Mouse (Mus musculus) frontal cortex, postnatal 10 days (tissue): ENCODE data around the gene Gm20388.
A peak's percentile ranks its signal among the peaks of the same experiment; 100 is the strongest.
"Not testable (repeated sequence)": the region's sequence is repeated elsewhere in the genome, so short reads cannot be mapped to it uniquely, and the experiment has no call there.

Source experiments
- DNase-seq, 2 experiments: peaks; one replicate each; pipeline ENCODE4 v3.0.0; 2022; ENCODE audit warnings: low spot score in 2 of 2, mixed read lengths in 1 of 2

The Gm20388 gene

GRCm38 (mm10) chr8:121421009-121421408 is 1510.4 kb downstream of the Gm20388 start:
- DNase-seq: no peak

DNA sequence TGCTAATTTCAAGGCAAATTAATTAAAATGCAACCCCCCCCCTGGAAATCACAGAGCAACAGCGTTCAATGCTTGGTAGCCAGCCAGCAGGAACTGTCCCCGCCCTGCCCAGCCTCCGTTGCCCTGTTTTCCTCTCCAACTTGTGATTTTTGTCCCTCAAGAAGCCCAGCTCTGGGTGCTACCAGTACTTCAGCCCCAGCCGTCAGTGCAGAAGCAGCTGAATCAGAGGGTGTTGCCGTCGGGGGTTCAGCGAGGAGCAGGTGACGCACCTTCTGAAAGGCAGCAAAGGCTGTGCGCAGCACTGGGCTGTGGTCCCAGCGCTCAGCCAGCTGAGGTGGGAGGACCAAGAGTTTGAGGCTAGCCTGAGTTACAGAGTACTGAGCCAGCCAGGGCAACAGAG is 1513.4 kb downstream of the Gm20388 start:
- no peak for DNase-seq

DNA sequence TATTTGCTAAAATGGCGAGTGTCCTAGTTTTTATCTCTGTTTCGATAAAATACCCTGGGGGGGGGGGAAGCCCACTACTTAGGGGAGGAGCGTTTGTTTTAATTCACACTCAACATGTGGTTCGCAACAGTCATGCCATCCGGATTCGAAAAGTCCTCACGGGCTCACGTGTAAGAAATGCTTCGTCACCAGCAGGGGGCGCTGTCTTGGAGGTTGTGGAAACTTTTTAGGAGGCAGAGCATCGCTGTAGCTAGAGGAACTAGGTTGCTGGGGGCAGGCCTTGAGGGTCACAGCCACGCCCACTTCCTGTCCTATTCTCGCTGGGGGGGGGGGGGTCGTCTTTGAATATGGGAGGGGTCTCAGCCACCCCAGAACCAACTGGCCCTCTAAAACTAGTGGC is 1514.0 kb downstream of the Gm20388 start:
- DNase-seq: no peak

DNA sequence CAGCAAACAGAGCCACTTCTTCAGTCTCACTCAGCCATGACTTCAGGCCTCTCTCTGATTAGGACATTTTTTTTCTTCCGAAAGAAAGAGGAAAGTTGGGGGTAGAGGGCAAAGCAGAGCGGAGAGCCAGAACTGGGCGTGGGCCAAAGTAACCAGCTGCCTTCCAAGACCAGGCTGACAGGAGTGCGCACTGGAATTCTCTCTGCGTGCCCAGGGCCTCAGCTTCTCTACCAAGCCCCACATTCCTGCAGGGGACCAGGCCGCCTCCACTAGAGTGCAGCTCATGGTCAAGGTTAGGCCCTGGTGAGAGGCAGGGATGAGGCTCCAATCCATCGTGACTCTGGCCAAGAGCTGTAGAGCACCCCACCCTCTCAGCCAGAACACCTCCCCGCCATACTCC is 1520.9 kb downstream of the Gm20388 start:
- DNase-seq: no peak

DNA sequence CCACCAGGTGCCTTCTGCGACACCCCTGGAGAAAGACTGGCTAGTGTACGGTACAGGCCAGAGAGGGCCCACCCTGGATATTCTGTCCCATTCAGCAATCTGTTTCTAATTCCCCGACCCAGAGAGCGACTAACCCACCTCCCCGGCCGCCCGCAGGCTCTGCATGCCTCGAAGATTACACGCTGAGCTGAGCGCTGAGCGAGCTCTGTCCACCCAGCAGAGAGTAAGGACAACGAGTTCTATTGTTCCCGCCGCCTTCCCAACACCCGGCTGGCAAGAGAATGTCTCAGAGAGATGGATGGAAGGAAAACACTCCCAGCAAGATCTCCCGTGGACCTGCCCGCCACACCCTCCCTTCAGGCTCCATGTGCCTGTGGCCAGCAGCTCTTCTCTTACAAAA is 1522.8 kb downstream of the Gm20388 start:
- DNase-seq: no peak

- no peak for DNase-seq
Measured at GRCm38 (mm10) chr8:121436656-121437055, 1526.0 kb downstream of the Gm20388 start.

- no peak for DNase-seq
Measured at GRCm38 (mm10) chr8:121437506-121437905, 1526.9 kb downstream of the Gm20388 start.

DNA sequence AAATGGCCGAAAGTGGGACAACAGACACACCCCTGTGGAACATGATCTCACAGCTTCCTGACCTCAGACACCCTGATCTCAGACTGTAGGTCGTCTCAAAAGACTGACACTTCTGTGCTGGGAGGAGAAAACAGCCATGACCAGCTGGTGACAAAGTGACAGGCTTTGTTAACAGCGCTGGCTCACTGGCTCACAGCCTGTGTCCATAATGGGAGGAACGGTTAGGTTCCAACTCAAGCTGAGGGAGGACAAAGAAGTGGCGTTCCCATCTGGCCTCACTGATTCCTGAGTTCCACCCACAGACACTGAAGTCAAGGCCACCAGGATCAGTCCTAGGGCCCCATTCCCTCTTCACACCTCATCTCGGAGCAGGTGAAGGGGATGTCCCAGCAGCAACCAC is 1527.5 kb downstream of the Gm20388 start:
- no peak for DNase-seq

DNA sequence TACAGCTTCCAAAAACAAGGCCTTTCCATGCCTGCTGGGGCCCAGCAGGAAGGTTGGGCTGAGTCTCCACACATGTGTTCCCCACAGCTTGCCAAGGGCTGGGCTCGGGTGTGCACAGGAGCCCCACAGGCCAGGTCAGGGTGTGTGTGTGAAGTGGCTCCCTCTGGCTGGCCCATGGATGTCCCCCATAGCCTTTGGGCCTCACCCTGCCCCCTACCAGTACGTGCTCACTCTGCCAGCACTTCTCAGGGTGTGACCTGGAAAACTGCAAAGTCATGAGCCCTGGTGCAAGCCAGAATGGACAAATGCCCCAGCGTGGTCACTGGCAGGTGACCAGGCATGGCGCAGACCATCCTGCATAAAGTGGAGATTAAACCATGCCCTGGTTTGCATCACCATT is 1528.7 kb downstream of the Gm20388 start:
- no peak for DNase-seq

- no peak for DNase-seq
Measured at GRCm38 (mm10) chr8:121443361-121443760, 1532.7 kb downstream of the Gm20388 start.

- not testable (repeated sequence) for DNase-seq
Measured at GRCm38 (mm10) chr8:121444521-121444920, 1533.9 kb downstream of the Gm20388 start.

GRCm38 (mm10) chr8:121445027-121445471 is 1534.4 kb downstream of the Gm20388 start:
- peak; percentile 33 to 58 for DNase-seq

DNA sequence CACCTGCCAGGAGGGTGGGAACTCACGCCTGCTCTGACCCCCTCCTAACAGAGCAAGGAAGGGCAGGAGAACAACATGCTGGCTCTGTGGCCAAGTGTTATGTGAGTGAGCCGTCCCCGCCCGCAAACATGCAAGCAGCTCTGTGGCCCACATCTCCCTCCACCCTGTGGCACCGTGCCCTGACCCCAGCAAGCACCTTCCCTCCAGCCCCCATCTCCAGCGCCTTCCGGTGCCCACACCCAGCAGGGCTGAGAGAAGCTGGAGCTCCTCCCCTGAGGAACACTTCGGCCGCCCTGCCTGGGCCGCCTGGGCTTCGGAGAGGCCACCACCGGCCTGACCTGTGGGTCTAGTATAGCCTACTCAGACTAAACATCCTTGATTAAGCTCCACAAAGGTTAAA is 1535.5 kb downstream of the Gm20388 start:
- DNase-seq: no peak

DNA sequence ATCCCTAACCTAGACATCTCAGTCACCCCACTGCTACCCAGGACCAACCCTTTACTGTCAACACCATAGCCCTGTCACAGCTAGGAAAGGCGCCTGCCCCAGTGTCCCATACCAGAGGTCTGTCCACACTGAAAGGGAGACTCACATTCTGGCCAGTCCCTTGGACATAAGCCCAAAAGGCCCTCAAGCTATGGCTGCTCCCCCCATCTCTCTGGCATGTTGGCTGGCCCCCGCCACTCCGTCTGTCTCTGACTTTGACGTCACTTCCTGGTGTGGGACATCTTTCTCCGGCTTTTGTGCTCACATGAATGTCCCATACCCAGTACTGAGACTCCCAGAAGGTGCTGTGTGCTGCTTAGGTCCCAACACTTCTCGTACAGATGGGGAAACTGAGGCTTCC is 1536.2 kb downstream of the Gm20388 start:
- no peak for DNase-seq

GRCm38 (mm10) chr8:121450211-121450610 is 1539.6 kb downstream of the Gm20388 start:
- no peak for DNase-seq

- no peak for DNase-seq
Measured at GRCm38 (mm10) chr8:121451404-121452076, 1540.9 kb downstream of the Gm20388 start.

- no peak for DNase-seq
Measured at GRCm38 (mm10) chr8:121454737-121455136, 1544.1 kb downstream of the Gm20388 start.

DNA sequence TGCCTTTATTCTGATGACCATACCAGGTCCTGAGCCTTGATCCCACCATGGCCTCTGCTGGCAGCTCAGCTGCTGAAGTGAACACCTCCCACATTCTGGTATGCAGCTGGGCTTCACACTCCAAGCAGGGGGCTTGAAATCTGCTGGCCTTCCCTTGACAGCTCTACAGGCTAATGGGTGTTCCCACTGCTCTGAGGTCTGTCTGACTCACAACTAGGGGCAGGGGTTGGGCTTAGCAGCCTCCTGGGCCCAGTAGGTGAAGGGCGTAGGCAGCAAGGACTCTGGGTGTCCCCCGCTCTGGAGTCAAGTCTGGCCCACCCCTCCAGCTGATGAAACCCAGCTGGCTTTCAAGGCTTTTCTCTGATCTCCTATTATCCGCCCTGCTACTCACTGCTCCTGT is 1550.6 kb downstream of the Gm20388 start:
- DNase-seq: no peak

DNA sequence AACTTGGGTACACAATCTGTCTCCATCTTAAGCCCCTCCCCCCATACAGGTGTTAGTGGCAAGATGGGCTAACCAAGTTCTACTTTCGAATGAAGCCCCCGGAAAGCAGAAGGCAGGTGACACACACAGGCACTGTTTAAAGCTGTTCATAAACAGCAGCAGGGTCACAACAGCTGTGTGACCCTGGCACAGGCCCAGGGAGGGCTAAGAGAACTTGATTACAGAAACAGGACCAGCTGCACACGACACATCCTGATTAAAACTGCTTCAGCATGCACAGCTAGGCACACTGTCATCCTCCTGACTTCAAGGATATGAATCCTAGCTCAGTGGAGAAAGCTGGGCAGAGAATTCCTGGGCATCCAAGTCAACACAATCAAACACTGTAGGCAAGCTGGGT is 1551.5 kb downstream of the Gm20388 start:
- DNase-seq: no peak

DNA sequence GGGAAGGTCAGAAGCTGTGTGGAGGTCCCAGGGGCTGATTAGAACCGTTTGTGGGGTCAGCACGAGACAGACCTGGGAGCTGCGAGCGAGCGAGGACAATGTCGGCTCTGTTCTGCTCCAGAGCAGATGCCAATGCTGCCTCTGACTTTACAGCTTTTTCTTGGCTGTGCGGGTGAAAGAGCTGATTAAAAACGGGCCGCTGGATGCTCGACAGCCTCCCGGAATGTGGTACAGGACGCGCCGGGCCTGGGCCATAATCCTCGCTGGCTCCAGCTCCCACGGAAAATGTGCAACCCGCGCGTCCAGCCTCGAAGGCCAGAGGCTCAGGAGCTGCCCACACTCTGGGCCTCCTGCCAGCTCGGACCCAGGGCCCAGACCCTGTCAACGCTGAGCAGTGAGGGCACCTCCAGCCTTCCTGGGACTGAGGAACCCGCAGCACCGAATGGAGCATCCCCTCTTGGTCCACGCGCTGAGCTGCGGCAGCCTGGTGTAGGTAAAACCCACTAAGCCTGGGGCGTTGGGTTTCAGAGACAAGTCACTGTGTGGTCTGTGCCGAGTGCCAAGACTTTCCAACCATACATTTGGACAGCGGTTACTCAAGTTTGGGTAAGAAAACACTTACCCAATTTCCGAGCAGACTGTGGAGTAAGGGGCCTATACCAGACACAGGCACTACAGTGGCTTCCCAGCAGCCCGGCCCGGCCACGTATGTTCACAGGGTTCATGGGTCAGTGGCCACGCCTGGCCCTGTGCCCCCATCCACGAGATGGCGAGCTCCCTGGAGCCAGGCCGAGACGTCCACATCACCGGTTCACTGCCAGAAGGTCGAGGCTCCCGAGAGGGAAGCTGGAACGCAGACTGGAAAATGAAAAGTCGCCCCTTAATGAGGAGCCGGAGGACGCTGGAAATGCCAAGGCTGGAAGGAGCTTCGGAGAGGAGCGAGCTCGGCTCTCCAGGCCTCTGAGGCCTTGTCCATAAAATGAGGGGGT is 1557.7 kb downstream of the Gm20388 start:
- no peak for DNase-seq

DNA sequence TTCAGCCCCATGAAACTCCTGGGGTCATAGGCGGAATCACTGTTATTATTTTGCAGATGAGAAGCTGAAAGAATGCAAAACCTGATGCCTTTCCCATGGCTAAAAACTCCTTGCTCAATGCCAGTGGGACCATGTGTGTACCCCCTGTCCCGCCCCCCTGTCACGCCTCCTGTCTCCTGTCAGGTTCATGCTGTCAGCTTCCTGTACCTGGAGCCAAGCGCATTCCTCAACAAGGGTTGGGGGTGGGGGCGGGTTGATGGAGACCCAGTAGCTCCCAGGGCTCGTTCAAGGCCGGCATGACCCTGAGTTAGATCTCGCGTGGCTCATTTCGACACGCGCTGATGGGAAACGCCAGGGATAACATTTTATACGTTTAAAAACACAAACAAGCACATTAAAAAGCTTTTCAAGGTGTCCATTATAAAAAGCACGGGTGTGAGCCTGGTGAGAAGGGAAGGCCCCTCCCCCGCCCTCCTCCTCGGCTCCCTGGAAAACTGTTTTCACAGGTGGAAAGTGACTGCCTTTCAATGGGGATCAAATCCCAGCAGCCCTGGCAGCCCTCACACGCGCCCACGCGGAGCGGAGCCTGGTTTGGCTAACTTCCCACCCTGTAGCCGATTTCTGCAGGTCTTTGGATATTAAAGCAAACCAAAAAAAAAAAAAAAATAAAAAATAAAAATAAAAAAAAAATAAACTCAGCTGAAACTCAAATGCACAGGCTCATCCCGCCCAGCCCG is 1563.7 kb downstream of the Gm20388 start:
- DNase-seq: no peak

- no peak for DNase-seq
Measured at GRCm38 (mm10) chr8:121474898-121475284, 1564.2 kb downstream of the Gm20388 start.
